Comparison of ENCODE assay signal across 8 mouse cellular contexts in genomic region chr6:50455829-50456469, GRCm38 (mm10). TPM values are rescaled to one million over a fixed set of nuclear protein-coding genes. Genes with fewer than 3 reads are reported as not detected.
DNase-seq lines count a peak whose midpoint lies in the region; ATAC-seq and TF ChIP-seq lines count a peak whose summit lies in the region.

TSS of gene Osbpl3 (minus strand) at chr6:50456201.

- WGBS in cerebellum, adult 2 months, result under 1% methylated on average over 45 of the region's 45 CpGs
- WGBS in forebrain, postnatal 0 days, result 1% methylated on average over 45 of the region's 45 CpGs
- WGBS in lung, embryonic 15.5 days, result under 1% methylated on average over 45 of the region's 45 CpGs

- H3K9ac ChIP-seq in ES-E14 (ENCODE audit: insufficient read depth, low read depth, low read length, poor library complexity, severe bottlenecking), result peak within 1 kb of the TSS; percentile 71
- H3K9ac ChIP-seq in forebrain, postnatal 0 days, result peak within 1 kb of the TSS; percentile 73
- H3K9ac ChIP-seq in lung, embryonic 15.5 days, result peak within 1 kb of the TSS; percentile 52

- peak; percentile 92 for DNase-seq in ES-E14 (ENCODE audit: low read depth, low spot score)
- peak; percentile 88 to 94 for DNase-seq in cerebellum, adult 2 months
- peak; percentile 91 for DNase-seq in forebrain, postnatal 0 days
- DNase-seq in heart, postnatal 4 days, result peak; percentile 92
- DNase-seq in layer of hippocampus, adult 8-10 months (ENCODE audit: low spot score in 2 of 2), result peak; percentile 71 to 76
- peak; percentile 91 for DNase-seq in ovary, adult 18-20 months (ENCODE audit: low spot score)
- peak; percentile 87 for DNase-seq in thymus, postnatal 0 days (ENCODE audit: low spot score)

- peak; percentile 48; the same call in 1 of the 2 replicates for TF ChIP-seq CTCF in cerebellum, adult 2 months (IDR thresholded peaks at IDR 0.05; ENCODE audit: borderline replicate concordance, insufficient read depth, low read depth, low read length)
- TF ChIP-seq CTCF in forebrain, postnatal 0 days (IDR thresholded peaks at IDR 0.05; ENCODE audit: low read depth), result peak; percentile 78

- H3K27ac ChIP-seq in ES-E14 (ENCODE audit: insufficient read depth, low read depth, low read length, poor library complexity, severe bottlenecking), result no peak within 1 kb of the TSS
- peak within 1 kb of the TSS; percentile 37; the same call in 1 of the 2 replicates for H3K27ac ChIP-seq in cerebellum, adult 2 months (ENCODE audit: insufficient read depth, low read length)
- H3K27ac ChIP-seq in forebrain, postnatal 0 days (ENCODE audit: low read depth, low read length), result peak within 1 kb of the TSS; percentile 80
- H3K27ac ChIP-seq in lung, embryonic 15.5 days, result peak within 1 kb of the TSS; percentile 80

- TF ChIP-seq POLR2A in cerebellum, adult 2 months (IDR thresholded peaks at IDR 0.05; ENCODE audit: borderline replicate concordance, insufficient read depth, low read length), result no peak

- H3K9me3 ChIP-seq in ES-E14 (ENCODE audit: control insufficient read depth, insufficient read depth, low read depth, low read length), result no peaks in the 10 kb centered on the region
- H3K9me3 ChIP-seq in forebrain, postnatal 0 days (ENCODE audit: low read length), result no peaks in the 10 kb centered on the region
- no peaks in the 10 kb centered on the region for H3K9me3 ChIP-seq in lung, embryonic 15.5 days

- peak within 1 kb of the TSS; percentile 92 for H3K4me2 ChIP-seq in forebrain, postnatal 0 days (ENCODE audit: low read depth)
- H3K4me2 ChIP-seq in lung, embryonic 15.5 days, result peak within 1 kb of the TSS; percentile 95

- in situ Hi-C loops in ES-E14 (cut with MboI; ENCODE audit: low sequenced_read_pairs in 2 of 2, unreplicated experiment in 2 of 2), result no loop called here

- no peaks in the 10 kb centered on the region for H3K36me3 ChIP-seq in ES-E14 (ENCODE audit: control insufficient read depth, insufficient read depth, low read length, poor library complexity, severe bottlenecking)
- H3K36me3 ChIP-seq in forebrain, postnatal 0 days (ENCODE audit: insufficient read depth), result no peaks in the 10 kb centered on the region
- H3K36me3 ChIP-seq in lung, embryonic 15.5 days, result no peaks in the 10 kb centered on the region

- H3K4me3 ChIP-seq in ES-E14 (ENCODE audit: insufficient read depth in 1 of 2, low read depth in 1 of 2, low read length in 2 of 2, poor library complexity in 1 of 2, severe bottlenecking in 1 of 2), result peak within 1 kb of the TSS; percentile 78 to 96
- H3K4me3 ChIP-seq in cerebellum, adult 2 months (replicated peaks; ENCODE audit: insufficient read depth, low read depth, low read length), result peak within 1 kb of the TSS; percentile 85
- H3K4me3 ChIP-seq in forebrain, postnatal 0 days (ENCODE audit: low read depth, low read length), result peak within 1 kb of the TSS; percentile 69
- peak within 1 kb of the TSS; percentile 64 for H3K4me3 ChIP-seq in lung, embryonic 15.5 days

- ATAC-seq in forebrain, postnatal 0 days, result peak; percentile 96
- peak; percentile 96 for ATAC-seq in lung, embryonic 15.5 days (ENCODE audit: borderline replicate concordance, extremely low read depth, low FRiP score, low TSS enrichment)

- H3K4me1 ChIP-seq in ES-E14 (ENCODE audit: control insufficient read depth in 2 of 2, insufficient read depth in 2 of 2, low read length in 2 of 2, poor library complexity in 1 of 2), result peaks cover 0 to 3% of the 10 kb centered on the region in 2 experiments; a peak in 1 of 4 replicates
- H3K4me1 ChIP-seq in cerebellum, adult 2 months (ENCODE audit: control insufficient read depth, insufficient read depth, low read length), result peaks cover 5% of the 10 kb centered on the region; the same call in 1 of the 2 replicates
- 0 out of 2 replicates have a peak, but pooled peaks cover 3% of the 10 kb centered on the region for H3K4me1 ChIP-seq in forebrain, postnatal 0 days (ENCODE audit: insufficient read depth)
- peaks cover 10% of the 10 kb centered on the region for H3K4me1 ChIP-seq in lung, embryonic 15.5 days

- H3K27me3 ChIP-seq in cerebellum, adult 2 months (ENCODE audit: control insufficient read depth, insufficient read depth, low read length), result no peaks in the 10 kb centered on the region
- H3K27me3 ChIP-seq in forebrain, postnatal 0 days (ENCODE audit: insufficient read depth, low read length), result no peaks in the 10 kb centered on the region
- H3K27me3 ChIP-seq in lung, embryonic 15.5 days, result peaks cover 8% of the 10 kb centered on the region; the same call in 1 of the 2 replicates

TF ChIP-seq in ES-E14, 5 proteins besides CTCF, POLR2A, EP300 and RAD21:
- no peak for TF ChIP-seq ZC3H11A (IDR thresholded peaks at IDR 0.05; ENCODE audit: borderline replicate concordance, low read depth, low read length)
- 0 out of 2 replicates have a peak, but pooled peaks have one; percentile 28 for TF ChIP-seq CHD2 (IDR thresholded peaks at IDR 0.05; ENCODE audit: low read depth, low read length)

RNA-seq across cellular contexts. Expression of gene Osbpl3, which starts in this region (rescaled TPM):
- 6.7 and 9.9 TPM in 2 replicates for total RNA-seq in ES-E14 (2012; rRNA removed)
- 9.6 and 11.4 TPM in 2 replicates for polyA plus RNA-seq in cerebellum, adult 2 months (2012; rRNA removed)
- total RNA-seq in forebrain, postnatal 0 days (2014; rRNA removed), result 9.5 and 12.8 TPM in 2 replicates
- 4.8 and 5.6 TPM in 2 replicates for polyA plus RNA-seq in forebrain, postnatal 0 days (2015; fragmentation: Nextera tagmentation; extraction: Ambion mirVana)
- 10 to 100 TPM; 39.2 to 44.0 TPM for total RNA-seq in heart, postnatal 4 days (2021)
- total RNA-seq in layer of hippocampus, adult 8-10 months (2022), result 10 to 100 TPM; 18.5 to 22.5 (median 19.7) TPM
- polyA plus RNA-seq in lung, embryonic 15.5 days (2015; fragmentation: Nextera tagmentation; extraction: Ambion mirVana), result 4.5 and 5.0 TPM in 2 replicates
- 6.5 and 7.7 TPM in 2 replicates for polyA plus RNA-seq in thymus, postnatal 0 days (2015; fragmentation: Nextera tagmentation; extraction: Ambion mirVana)
